Mouse (Mus musculus) Patski (cell line): ENCODE data around the gene Fbxo48. TPM values are rescaled to one million over a fixed set of nuclear protein-coding genes. Genes with fewer than 3 reads are reported as not detected.

ENCODE experiments used
- ATAC-seq: fragments of 100-300 bp; one replicate; pipeline ENCODE4 v1.8.0; 2021
- CTCF ChIA-PET: fragments of 350-600 bp; sonication (Branson Sonifier 250); formaldehyde crosslinking; loops from one replicate; lab custom pipeline; 2022; ENCODE audit warnings: inconsistent platforms; lab: Charles Lee
- POLR2A ChIA-PET: fragments of 350-600 bp; sonication (Branson Sonifier 250); formaldehyde crosslinking; loops from one replicate; lab custom pipeline; 2022; ENCODE audit warnings: antibody characterized with exemption, inconsistent platforms; lab: Charles Lee
- DNase-seq: peaks from one replicate; pipeline ENCODE4 v3.0.0-alpha.2; 2011; ENCODE audit warnings: low read depth, low spot score
- H3K27me3 ChIP-seq: fragments of 371-371 bp; one replicate; pipeline ENCODE4 v1.5.1; 2021
- CTCF ChIP-seq: fragments of 100-300 bp; IDR thresholded peaks from one replicate; pipeline ENCODE4 v1.5.1; 2021
- in situ Hi-C: fragments of 300-500 bp; cut with MboI; formaldehyde crosslinking; loops from 3 replicates; pipeline ENCODE4 v1.11.1; 2018; ENCODE audit warnings: low pct_unique_long_range_greater_than_20kb, mixed read lengths
- polyA plus RNA-seq: library from polyadenylated mRNA; unstranded; gene quantifications from one replicate; pipeline ENCODE4 v1.2.3, GENCODE M21; 2021

Fbxo48 gene
- polyA plus RNA-seq, 1 experiment from 2014 or later: 2.5 TPM

GRCm38 (mm10) chr11:16996818-16997217, 45.6 kb downstream of the Fbxo48 start:
- POLR2A ChIA-PET: no interaction called here
- no peak for ATAC-seq
- in situ Hi-C loops: no loop called here
- CTCF ChIA-PET: no interaction called here
- no peak for TF ChIP-seq CTCF
- no peak for DNase-seq
- peaks cover 33% of the 10 kb centered on the region for H3K27me3 ChIP-seq

- H3K27me3 ChIP-seq: peaks cover 28% of the 10 kb centered on the region
- DNase-seq (no peak), ATAC-seq (no peak)
- in situ Hi-C loops: no loop called here
- ChIA-PET CTCF (no interaction called here), POLR2A (no interaction called here)
- no peak for TF ChIP-seq CTCF
Measured at GRCm38 (mm10) chr11:16997465-16997864, 46.3 kb downstream of the Fbxo48 start.

- in situ Hi-C loops: no loop called here
- CTCF ChIA-PET: no interaction called here
Measured at GRCm38 (mm10) chr11:16999387-16999786, 48.2 kb downstream of the Fbxo48 start.

GRCm38 (mm10) chr11:16999933-17000332, 48.8 kb downstream of the Fbxo48 start:
- in situ Hi-C loops: no loop called here
- no peak for TF ChIP-seq CTCF
- ChIA-PET POLR2A (no interaction called here), CTCF (no interaction called here)
- ATAC-seq (no peak), DNase-seq (no peak)
- H3K27me3 ChIP-seq: peaks cover 32% of the 10 kb centered on the region

More at GRCm38 (mm10) chr11:16999387-16999786, 48.2 kb downstream of the Fbxo48 start:
- H3K27me3 ChIP-seq: peaks cover 29% of the 10 kb centered on the region
- DNase-seq (no peak), ATAC-seq (no peak)
- POLR2A ChIA-PET: no interaction called here
- no peak for TF ChIP-seq CTCF

- peak; percentile 92 for ATAC-seq
- ChIA-PET POLR2A (no interaction called here), CTCF (interaction anchor here (1.5 kb wide), 1 partner anchor 48 kb away, joined by 3 read pairs; no protein-coding TSS in a partner anchor)
- peaks cover 27% of the 10 kb centered on the region for H3K27me3 ChIP-seq
- peak; percentile 43 for DNase-seq
- TF ChIP-seq CTCF: no peak
- in situ Hi-C loops: no loop called here
Measured at GRCm38 (mm10) chr11:17000353-17001334, 49.5 kb downstream of the Fbxo48 start.

- in situ Hi-C loops: no loop called here
- CTCF ChIA-PET: no interaction called here
- H3K27me3 ChIP-seq: peaks cover 30% of the 10 kb centered on the region
Measured at GRCm38 (mm10) chr11:17002739-17003373, 51.7 kb downstream of the Fbxo48 start.

GRCm38 (mm10) chr11:17003757-17004156, 52.6 kb downstream of the Fbxo48 start:
- DNase-seq (no peak), ATAC-seq (no peak)
- CTCF ChIA-PET: no interaction called here
- POLR2A ChIA-PET: no interaction called here
- peaks cover 28% of the 10 kb centered on the region for H3K27me3 ChIP-seq
- in situ Hi-C loops: no loop called here
- TF ChIP-seq CTCF: no peak

More at GRCm38 (mm10) chr11:17002739-17003373, 51.7 kb downstream of the Fbxo48 start:
- TF ChIP-seq CTCF: no peak
- no peak for ATAC-seq
- POLR2A ChIA-PET: interaction anchor here (1.2 kb wide), 1 partner anchor 18 kb away, joined by 3 read pairs; no protein-coding TSS in a partner anchor
- DNase-seq: no peak

Other genes with a start within 250 kb of the Fbxo48 start
- 30.7 TPM for gene Egfr, start 199.2 kb upstream of the Fbxo48 start, polyA plus RNA-seq
- 0.08 TPM for gene Cnrip1, start 100.2 kb downstream of the Fbxo48 start, polyA plus RNA-seq
- not detected for gene Plek, start 101.0 kb downstream of the Fbxo48 start, polyA plus RNA-seq
- gene Ppp3r1, start 207.9 kb downstream of the Fbxo48 start, polyA plus RNA-seq: 103 TPM
- gene Wdr92, start 230.7 kb downstream of the Fbxo48 start, polyA plus RNA-seq: 19.8 TPM